Mouse (Mus musculus) midbrain, embryonic 10.5 days (tissue): ENCODE measurements around the gene Fsd1. TPM values are rescaled to one million over a fixed set of nuclear protein-coding genes. Genes with fewer than 3 reads are reported as not detected.

Experiments used
- DNase-seq: peaks from one replicate; pipeline ENCODE4 v3.0.0-alpha.2; 2017; ENCODE audit warnings: low spot score
- H3K27ac ChIP-seq: fragments of 300-500 bp; sonication (generic); replicated peaks from 2 replicates; pipeline ENCODE4 v1.5.1; 2016; ENCODE audit warnings: mild to moderate bottlenecking
- H3K27me3 ChIP-seq: fragments of 300-500 bp; sonication (generic); 2 replicates; pipeline ENCODE4 v1.6.1; 2016; ENCODE audit warnings: low read depth, mild to moderate bottlenecking; ENCODE audit not compliant: poor library complexity, severe bottlenecking
- H3K36me3 ChIP-seq: fragments of 300-500 bp; sonication (generic); 2 replicates; pipeline ENCODE4 v1.6.1; 2016; ENCODE audit warnings: mild to moderate bottlenecking, moderate library complexity
- H3K4me1 ChIP-seq: fragments of 300-500 bp; sonication (generic); 2 replicates; pipeline ENCODE4 v1.6.1; 2016
- H3K4me3 ChIP-seq: fragments of 300-500 bp; sonication (generic); 2 replicates; pipeline ENCODE4 v1.5.1; 2016; ENCODE audit warnings: mild to moderate bottlenecking, moderate library complexity
- H3K9me3 ChIP-seq: fragments of 300-500 bp; sonication (generic); replicated peaks from 2 replicates; pipeline ENCODE4 v1.6.1; 2016; ENCODE audit warnings: mild to moderate bottlenecking
- WGBS: fragments of 180-500 bp; shearing (Covaris S2); methylation state at CpG from one replicate; pipeline ENCODE4 v1.1.7; 2016; 5-methylcytosine and 5-hydroxymethylcytosine counted together
- polyA plus RNA-seq: library from polyadenylated mRNA; unstranded; fragments of >200 nt; fragmentation: Nextera tagmentation; extraction: Ambion mirVana; gene quantifications from 2 replicates; pipeline ENCODE4 v1.2.1, GENCODE M21; 2016

Fsd1 gene
- polyA plus RNA-seq, 1 experiment from 2014 or later, result 78.4 TPM

DNA sequence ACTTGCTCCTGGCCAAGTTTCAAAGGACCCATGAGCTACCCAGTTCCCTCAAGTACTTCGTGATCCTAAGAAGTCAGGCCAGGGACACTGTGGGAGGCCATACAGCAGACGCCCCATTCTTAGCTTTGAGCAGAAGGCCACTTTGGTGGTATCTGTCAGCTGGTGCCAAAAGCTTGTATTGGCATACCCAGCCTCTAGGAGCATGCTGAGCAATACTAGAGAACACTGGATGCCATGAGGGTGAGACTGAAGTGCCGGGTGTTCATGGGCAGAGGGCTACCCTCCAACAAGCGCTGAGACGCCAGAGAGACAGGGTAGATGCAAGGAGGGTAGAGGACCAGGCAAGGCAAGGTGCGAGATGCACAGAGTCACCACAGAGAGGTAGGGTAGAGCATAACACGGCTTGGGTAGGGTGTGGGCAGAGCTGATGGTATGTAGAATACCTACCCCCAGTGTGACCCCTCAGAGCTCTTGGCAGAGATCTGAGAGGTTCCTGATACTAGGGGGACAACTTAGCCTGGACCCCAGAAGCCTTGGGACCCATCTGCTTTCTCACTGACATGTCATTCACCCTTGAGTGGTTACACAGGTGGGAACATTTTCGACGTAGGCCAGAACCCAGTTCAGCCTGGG, 44.0 kb downstream of the Fsd1 start:
- Histone ChIP-seq H3K4me3 (no peak overlapping the region), H3K4me1 (peaks cover 23% of the 10 kb centered on the region), H3K27ac (no peak overlapping the region), H3K9me3 (no peaks in the 10 kb centered on the region), H3K36me3 (peaks cover 85% of the 10 kb centered on the region), H3K27me3 (no peaks in the 10 kb centered on the region)
- no peak for DNase-seq
- WGBS, result 91% methylated on average over 9 of the region's 9 CpGs

DNA sequence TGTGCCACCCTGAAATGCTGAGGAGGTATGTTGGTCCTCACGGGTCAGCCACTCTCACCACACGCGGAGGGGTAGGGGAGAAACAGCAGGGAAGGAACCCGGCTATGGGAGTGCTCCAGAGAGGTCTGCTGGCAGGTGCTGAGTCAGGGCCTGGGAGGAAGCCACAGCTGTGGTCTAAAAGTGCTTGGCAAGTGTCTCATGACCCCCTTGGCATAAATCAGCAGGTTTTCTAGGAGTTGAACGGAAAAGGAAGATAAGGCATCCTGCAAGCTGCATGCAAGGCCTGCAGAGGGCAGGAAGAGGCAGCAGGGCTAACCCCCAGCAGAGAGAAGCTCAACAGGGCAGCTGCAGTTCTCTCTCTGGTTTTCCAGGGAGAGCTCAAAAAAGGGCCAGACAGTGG, 44.6 kb downstream of the Fsd1 start:
- DNase-seq, result no peak
- H3K36me3 ChIP-seq, result peaks cover 83% of the 10 kb centered on the region
- H3K27me3 ChIP-seq, result no peaks in the 10 kb centered on the region
- no peak overlapping the region for H3K4me3 ChIP-seq
- no peaks in the 10 kb centered on the region for H3K9me3 ChIP-seq
- no peak overlapping the region for H3K27ac ChIP-seq
- H3K4me1 ChIP-seq, result peaks cover 27% of the 10 kb centered on the region
- WGBS, result 84% methylated on average over 5 of the region's 5 CpGs

DNA sequence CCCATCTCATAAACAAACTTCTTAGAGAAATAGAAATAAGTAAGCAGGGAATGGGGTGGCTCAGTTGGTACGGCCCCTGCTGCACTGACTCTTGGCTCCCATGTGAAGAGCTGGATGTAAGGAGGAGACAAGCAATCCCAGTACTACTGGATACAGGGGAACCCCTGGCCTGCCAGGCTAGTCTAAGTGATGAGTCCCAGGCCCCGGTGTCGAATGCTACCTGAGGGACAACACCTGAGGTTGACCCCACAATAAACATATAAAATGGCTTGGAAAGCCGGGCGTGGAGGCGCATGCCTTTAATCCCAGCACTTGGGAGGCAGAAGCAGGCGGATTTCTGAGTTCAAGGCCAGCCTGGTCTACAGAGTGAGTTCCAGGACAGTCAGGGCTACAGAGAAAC, 45.1 kb downstream of the Fsd1 start:
- no peaks in the 10 kb centered on the region for H3K9me3 ChIP-seq
- no peaks in the 10 kb centered on the region for H3K27me3 ChIP-seq
- no peak for DNase-seq
- WGBS, result 93% methylated on average over 7 of the region's 7 CpGs
- H3K4me1 ChIP-seq, result peaks cover 27% of the 10 kb centered on the region
- H3K27ac ChIP-seq, result no peak overlapping the region
- no peak overlapping the region for H3K4me3 ChIP-seq
- H3K36me3 ChIP-seq, result peaks cover 81% of the 10 kb centered on the region

DNA sequence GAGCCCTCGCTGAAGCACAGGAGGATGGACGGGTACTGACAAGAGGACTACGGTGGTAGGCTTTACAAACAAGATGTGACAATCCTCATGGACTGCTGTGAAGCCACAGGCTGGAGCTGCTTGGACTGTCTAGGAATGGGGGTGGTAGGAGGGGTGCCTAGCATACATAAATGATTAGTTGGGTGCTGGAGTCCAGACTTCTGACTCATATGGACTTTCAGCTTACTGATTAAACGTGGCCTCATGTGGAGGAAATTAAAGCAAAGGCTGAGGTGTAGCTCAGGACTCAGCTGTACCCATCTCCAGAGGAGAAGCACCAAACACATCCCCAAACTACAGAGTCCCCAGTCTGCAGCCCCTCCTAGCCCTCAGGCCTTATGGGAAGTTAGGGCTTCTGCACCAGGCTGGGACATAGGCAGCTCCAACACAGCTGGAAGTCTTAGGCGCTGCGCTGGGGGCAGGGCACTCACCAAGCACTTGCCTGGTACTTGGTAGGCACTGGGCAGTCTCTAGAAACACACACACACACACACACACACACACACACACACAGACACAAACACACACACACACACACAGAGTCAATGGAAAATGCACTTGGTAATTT, 45.9 kb downstream of the Fsd1 start:
- DNase-seq, result no peak
- H3K27ac ChIP-seq, result no peak overlapping the region
- no peaks in the 10 kb centered on the region for H3K9me3 ChIP-seq
- 83% methylated on average over 6 of the region's 6 CpGs for WGBS
- H3K4me3 ChIP-seq, result no peak overlapping the region
- H3K36me3 ChIP-seq, result peaks cover 74% of the 10 kb centered on the region
- H3K27me3 ChIP-seq, result no peaks in the 10 kb centered on the region
- H3K4me1 ChIP-seq, result peaks cover 27% of the 10 kb centered on the region

DNA sequence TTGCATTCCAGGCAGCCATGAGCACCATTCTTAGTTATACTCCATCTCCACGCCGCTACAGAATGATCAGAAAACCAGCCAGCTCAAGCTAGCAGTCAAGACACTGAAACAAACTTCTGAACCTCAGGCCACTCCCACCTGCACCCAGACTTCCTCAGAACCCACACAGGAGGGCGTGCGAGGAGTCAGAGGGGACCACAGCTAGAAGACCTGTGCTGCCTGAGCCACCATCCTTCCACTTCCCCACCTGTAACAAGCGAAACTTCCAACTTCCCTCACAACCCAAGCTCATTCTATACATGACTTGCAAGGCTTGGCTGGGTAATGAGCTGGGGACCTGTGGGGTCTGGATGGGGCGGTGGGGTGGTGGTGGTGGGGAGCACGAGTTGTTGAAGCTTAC, 46.5 kb downstream of the Fsd1 start:
- H3K36me3 ChIP-seq, result peaks cover 68% of the 10 kb centered on the region
- WGBS, result 91% methylated on average over 7 of the region's 7 CpGs
- no peaks in the 10 kb centered on the region for H3K27me3 ChIP-seq
- H3K4me1 ChIP-seq, result peaks cover 27% of the 10 kb centered on the region
- H3K9me3 ChIP-seq, result no peaks in the 10 kb centered on the region
- DNase-seq, result no peak
- H3K27ac ChIP-seq, result no peak overlapping the region
- no peak overlapping the region for H3K4me3 ChIP-seq

DNA sequence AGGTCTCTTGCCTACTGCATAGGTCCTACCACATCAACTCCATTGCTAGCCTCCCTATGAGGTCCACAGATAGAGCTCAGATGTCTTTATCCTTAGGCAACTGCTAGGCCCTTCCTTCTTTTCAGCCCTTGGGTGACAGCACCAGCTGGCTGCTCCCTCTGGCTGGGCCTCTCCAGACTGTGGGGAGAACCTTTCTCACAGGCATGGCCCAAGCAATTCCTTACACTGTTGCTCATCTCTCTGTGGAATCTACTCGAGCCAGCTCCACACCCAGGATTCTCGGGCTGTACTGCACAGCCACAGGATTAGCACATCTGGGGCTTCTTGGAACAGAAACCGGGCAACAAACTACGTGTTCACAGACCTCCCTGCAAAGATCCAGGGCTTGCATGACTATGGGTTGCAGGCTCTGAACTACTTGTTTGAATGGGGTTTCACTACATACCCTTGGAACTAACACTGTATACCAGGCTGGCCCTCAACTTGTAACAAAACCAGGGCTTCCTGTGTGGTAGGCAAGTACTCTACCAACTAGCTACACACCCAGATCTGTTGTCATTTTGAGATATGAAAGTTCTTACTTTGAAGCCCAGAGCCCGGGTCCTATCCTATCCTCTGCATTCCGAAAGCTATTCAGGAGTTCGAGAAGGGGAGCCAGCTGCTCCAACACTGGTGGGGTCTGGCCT, 47.9 kb downstream of the Fsd1 start:
- Histone ChIP-seq H3K4me1 (peaks cover 27% of the 10 kb centered on the region), H3K27ac (no peak overlapping the region), H3K27me3 (no peaks in the 10 kb centered on the region), H3K4me3 (peak overlapping the region; percentile 90; the same call in 1 of the 2 replicates), H3K9me3 (no peaks in the 10 kb centered on the region), H3K36me3 (peaks cover 54% of the 10 kb centered on the region)
- no peak for DNase-seq
- 91% methylated on average over 7 of the region's 7 CpGs for WGBS

DNA sequence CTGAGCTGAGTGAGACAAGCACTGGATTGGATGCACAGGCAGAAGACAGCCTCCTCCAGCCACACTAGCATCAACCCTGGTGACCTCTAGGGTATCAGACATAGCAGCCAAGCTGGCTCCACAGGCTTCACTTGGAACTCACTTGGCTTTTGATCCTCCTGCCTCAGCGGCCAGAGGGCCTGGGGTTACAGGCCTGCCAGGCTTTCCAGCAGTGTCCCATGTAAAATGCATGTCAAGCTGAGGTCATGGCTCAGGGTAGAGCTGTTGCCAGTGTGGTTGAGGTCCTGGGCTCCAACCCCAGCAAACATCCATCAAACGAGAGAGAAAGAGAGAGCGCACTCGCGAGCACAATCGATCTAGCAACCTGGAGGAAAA, 48.4 kb downstream of the Fsd1 start:
- Histone ChIP-seq H3K27ac (no peak overlapping the region), H3K27me3 (no peaks in the 10 kb centered on the region), H3K4me1 (peaks cover 22% of the 10 kb centered on the region), H3K36me3 (peaks cover 49% of the 10 kb centered on the region), H3K9me3 (no peaks in the 10 kb centered on the region), H3K4me3 (peak overlapping the region; percentile 90; the same call in 1 of the 2 replicates)
- WGBS, result 94% methylated on average over 6 of the region's 6 CpGs
- no peak for DNase-seq

DNA sequence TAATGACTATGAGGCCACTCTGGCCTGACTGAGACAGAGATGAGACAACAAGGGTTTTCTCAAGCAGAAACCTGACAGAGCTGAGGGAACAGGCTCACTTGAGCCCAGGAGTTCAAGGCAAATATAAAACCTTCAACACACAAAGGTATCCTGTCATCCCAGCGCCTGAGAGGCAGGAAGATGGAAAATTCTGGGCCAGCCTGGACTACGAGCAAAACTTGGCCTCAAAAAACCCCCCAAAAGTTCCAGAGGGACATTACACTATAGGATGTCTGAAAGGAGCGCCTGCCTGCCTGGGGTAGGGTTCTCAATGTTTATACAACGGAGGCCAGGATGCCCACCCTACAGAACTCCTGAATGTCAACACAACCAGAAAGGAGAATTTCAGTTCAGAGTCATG, 48.9 kb downstream of the Fsd1 start:
- Histone ChIP-seq H3K27ac (no peak overlapping the region), H3K4me1 (peaks cover 22% of the 10 kb centered on the region), H3K9me3 (no peaks in the 10 kb centered on the region), H3K36me3 (peaks cover 45% of the 10 kb centered on the region), H3K4me3 (peak overlapping the region; percentile 90), H3K27me3 (no peaks in the 10 kb centered on the region)
- 90% methylated on average over 4 of the region's 4 CpGs for WGBS
- DNase-seq, result no peak

DNA sequence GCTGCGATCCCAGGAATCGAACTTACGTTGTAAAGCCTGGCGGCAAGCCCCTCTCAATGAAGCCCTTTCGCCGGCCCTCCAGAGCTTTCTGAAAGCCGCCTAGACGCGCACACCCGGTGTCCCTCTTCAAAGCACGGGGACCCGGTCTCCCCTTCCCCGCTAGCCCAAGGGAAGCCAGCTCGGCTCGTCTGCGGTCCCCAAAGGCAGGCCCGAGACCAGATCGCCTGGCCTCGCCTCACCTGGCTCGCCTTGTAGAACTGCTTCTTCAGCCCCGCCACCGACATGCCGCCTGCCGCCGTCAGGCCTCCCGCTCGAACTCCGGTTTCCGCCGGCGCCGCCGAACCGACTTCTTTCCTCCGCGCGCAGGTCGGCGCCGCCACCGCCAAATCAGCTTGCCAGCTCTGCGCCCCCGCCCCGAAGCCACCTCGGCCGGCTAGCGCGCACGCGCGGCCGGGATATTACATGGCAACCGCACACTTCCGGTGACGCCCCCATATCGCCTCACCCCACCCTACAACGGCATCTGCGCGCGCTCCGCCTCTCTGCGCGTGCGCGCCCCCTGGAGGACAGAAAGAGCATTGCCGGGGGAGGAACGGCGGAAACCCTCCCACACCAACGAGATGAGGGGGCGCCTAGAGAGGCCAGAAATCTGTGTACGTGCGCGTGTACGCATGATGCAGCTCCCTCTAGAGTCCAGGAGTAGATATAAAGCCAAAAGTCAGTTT, 50.0 kb downstream of the Fsd1 start, which contains the start of gene Sh3gl1:
Gene Sh3gl1, minus strand, starts transcription at position 460 of the 725 bp plus-strand sequence.
- Histone ChIP-seq H3K27me3 (no peaks in the 10 kb centered on the region), H3K9me3 (no peaks in the 10 kb centered on the region), H3K27ac (peak within 1 kb of the TSS; percentile 94), H3K4me1 (peaks cover 30% of the 10 kb centered on the region), H3K4me3 (peak within 1 kb of the TSS; percentile 90), H3K36me3 (peaks cover 33% of the 10 kb centered on the region)
- peak; percentile 99 for DNase-seq
- under 1% methylated on average over 74 of the region's 74 CpGs for WGBS

DNA sequence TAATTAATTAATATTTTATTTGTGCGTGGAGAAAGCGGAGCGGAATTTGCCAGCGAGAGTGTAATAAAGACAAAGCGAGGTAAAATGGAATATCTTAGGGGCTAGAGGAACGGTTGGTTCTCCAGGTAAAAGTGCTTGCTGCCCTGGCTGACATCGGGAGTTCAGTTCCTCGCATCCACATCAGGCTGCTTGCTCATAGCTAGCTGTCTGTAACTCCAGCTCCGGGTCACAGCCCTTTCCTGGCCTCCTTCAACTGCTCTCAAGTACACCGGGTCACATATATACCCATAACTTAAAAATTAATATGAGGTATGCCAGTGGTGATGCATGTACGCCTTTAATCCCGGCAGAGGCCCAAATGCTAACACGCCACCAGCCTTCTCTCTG, 50.6 kb downstream of the Fsd1 start:
- Histone ChIP-seq H3K27me3 (no peaks in the 10 kb centered on the region), H3K4me3 (peak overlapping the region; percentile 90), H3K27ac (peak overlapping the region; percentile 94), H3K9me3 (no peaks in the 10 kb centered on the region), H3K4me1 (peaks cover 36% of the 10 kb centered on the region), H3K36me3 (peaks cover 30% of the 10 kb centered on the region)
- DNase-seq, result no peak
- 41% methylated on average over 13 of the region's 13 CpGs for WGBS

DNA sequence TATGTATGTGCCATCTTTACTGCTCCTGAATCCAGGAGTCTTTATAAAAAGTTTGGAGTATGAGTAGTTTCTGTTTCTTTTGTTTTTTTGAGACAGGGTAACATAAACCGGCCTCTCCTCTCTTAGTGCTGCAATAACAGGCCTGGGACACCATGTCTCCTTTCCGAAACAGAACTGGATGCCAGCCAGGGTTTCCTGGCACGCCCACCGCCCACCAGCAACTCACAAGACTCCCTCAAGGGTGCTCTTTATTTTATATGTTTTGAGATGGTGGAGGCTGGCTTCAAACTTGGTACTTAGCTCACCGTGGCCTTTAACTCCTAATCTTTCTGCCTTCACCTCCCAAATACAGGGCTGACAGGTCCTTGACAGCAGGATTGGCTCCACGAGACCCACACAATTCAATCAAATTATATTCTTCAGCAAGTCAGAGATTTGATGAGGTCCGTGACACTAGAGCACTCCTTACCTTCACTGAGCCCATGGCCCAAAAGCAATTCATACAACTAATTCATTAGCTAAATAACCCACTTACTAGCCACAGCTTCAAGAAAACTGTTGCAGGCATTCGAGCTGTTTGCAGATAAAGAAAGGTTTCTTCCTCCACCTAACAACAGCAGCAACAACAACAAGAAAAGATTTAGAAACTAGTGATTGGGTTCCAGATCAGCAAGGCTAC, 52.4 kb downstream of the Fsd1 start:
- Histone ChIP-seq H3K9me3 (no peaks in the 10 kb centered on the region), H3K27ac (no peak overlapping the region), H3K4me3 (no peak overlapping the region), H3K27me3 (no peaks in the 10 kb centered on the region), H3K4me1 (peaks cover 40% of the 10 kb centered on the region), H3K36me3 (peaks cover 28% of the 10 kb centered on the region)
- no peak for DNase-seq
- WGBS, result 90% methylated on average over 8 of the region's 8 CpGs

DNA sequence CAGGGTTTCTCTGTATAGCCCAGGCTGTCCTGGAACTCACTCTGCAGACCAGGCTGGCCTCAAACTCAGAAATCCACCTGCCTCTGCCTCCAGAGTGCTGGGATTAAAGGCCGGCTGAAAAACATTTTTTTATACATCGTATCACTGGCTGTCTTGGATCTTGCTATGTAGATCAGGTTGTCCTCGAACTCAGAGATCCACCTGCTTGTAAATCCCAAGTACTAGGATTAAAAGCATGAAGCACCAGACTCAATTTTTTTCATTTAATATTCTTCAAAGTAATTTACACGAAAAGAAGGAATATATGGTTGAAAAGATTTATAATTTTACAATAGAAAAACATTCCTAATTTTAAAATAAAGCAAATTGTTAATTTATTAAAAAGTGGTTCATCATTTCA, 53.0 kb downstream of the Fsd1 start:
- Histone ChIP-seq H3K9me3 (no peaks in the 10 kb centered on the region), H3K27me3 (no peaks in the 10 kb centered on the region), H3K4me1 (peaks cover 39% of the 10 kb centered on the region), H3K36me3 (peaks cover 28% of the 10 kb centered on the region), H3K27ac (peak overlapping the region; percentile 95), H3K4me3 (peak overlapping the region; percentile 91)
- 82% methylated on average over 4 of the region's 4 CpGs for WGBS
- no peak for DNase-seq
